Mouse (Mus musculus): ENCODE measurements around the gene Cblc.
A peak's percentile ranks its signal among the peaks of the same experiment; 100 is the strongest.

The Cblc gene

GRCm38 (mm10) chr7:19796697-19797588 is at the start of gene Cblc:
Cblc (minus strand) TSS chr7:19796809.
- DNase-seq (ENCODE audit: low read depth, low spot score) = peak; percentile 80

- DNase-seq (ENCODE audit: low read depth, low spot score) = no peak
Measured at GRCm38 (mm10) chr7:19844521-19845171, 48.0 kb upstream of the Cblc start.

- peak; percentile 67 for DNase-seq (ENCODE audit: low read depth, low spot score)
Measured at GRCm38 (mm10) chr7:19843561-19843960, 47.0 kb upstream of the Cblc start.

GRCm38 (mm10) chr7:19842885-19843504 is 46.4 kb upstream of the Cblc start:
- DNase-seq (ENCODE audit: low read depth, low spot score) = no peak

GRCm38 (mm10) chr7:19841686-19842413 is 45.2 kb upstream of the Cblc start:
- no peak for DNase-seq (ENCODE audit: low read depth, low spot score)

- no peak for DNase-seq (ENCODE audit: low read depth, low spot score)
Measured at GRCm38 (mm10) chr7:19840936-19841335, 44.3 kb upstream of the Cblc start.

- no peak for DNase-seq (ENCODE audit: low read depth, low spot score)
Measured at GRCm38 (mm10) chr7:19840371-19840770, 43.8 kb upstream of the Cblc start.

- no peak for DNase-seq (ENCODE audit: low read depth, low spot score)
Measured at GRCm38 (mm10) chr7:19836843-19837242, 40.2 kb upstream of the Cblc start.

- DNase-seq (ENCODE audit: low read depth, low spot score) = no peak
Measured at GRCm38 (mm10) chr7:19834055-19834454, 37.4 kb upstream of the Cblc start.

GRCm38 (mm10) chr7:19831837-19832236 is 35.2 kb upstream of the Cblc start:
- DNase-seq (ENCODE audit: low read depth, low spot score) = no peak

GRCm38 (mm10) chr7:19830682-19831156 is 34.1 kb upstream of the Cblc start:
- no peak for DNase-seq (ENCODE audit: low read depth, low spot score)

- no peak for DNase-seq (ENCODE audit: low read depth, low spot score)
Measured at GRCm38 (mm10) chr7:19829694-19830093, 33.1 kb upstream of the Cblc start.

GRCm38 (mm10) chr7:19826756-19827155 is 30.1 kb upstream of the Cblc start:
- no peak for DNase-seq (ENCODE audit: low read depth, low spot score)

- DNase-seq (ENCODE audit: low read depth, low spot score) = peak; percentile 78
Measured at GRCm38 (mm10) chr7:19824182-19824973, 27.8 kb upstream of the Cblc start.

GRCm38 (mm10) chr7:19823256-19824181 is 26.9 kb upstream of the Cblc start:
- DNase-seq (ENCODE audit: low read depth, low spot score) = no peak

GRCm38 (mm10) chr7:19822604-19823058 is 26.0 kb upstream of the Cblc start, which contains the start of gene Bcl3:
Bcl3 (minus strand) TSS chr7:19822770.
- no peak for DNase-seq (ENCODE audit: low read depth, low spot score)

GRCm38 (mm10) chr7:19822193-19822592 is 25.6 kb upstream of the Cblc start:
- no peak for DNase-seq (ENCODE audit: low read depth, low spot score)

GRCm38 (mm10) chr7:19821633-19822032 is 25.0 kb upstream of the Cblc start:
- DNase-seq (ENCODE audit: low read depth, low spot score) = no peak

- DNase-seq (ENCODE audit: low read depth, low spot score) = no peak
Measured at GRCm38 (mm10) chr7:19820347-19821048, 23.9 kb upstream of the Cblc start.
